Mouse (Mus musculus): ENCODE data around the gene Scpep1. TPM values are rescaled to one million over a fixed set of nuclear protein-coding genes. Genes with fewer than 3 reads are reported as not detected.
A peak's percentile ranks its signal among the peaks of the same experiment; 100 is the strongest.

Scpep1 gene
- polyA plus RNA-seq, 1 experiment, result 28.1 TPM

DNA sequence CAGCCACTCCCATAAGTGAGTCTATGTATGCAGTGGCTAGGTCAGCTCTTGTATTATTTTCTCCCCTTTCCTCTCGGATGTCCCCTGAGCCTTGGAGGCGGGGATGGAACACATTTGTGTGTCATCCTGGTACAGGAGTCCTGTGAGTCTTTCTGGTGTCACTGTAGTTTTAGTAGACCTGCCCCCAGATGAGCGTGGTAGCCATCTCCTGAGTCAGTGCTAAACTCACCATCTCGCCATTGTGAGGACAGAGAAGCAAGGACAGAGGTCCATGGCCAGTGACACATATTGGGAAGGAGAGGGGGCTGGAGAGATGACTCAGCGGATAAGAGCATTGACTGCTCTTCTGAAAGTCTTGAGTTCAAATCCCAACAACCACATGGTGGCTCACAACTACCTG, 21.9 kb upstream of the Scpep1 start:
- DNase-seq, result no peak
- Histone ChIP-seq H3K4me3 (replicated peaks; ENCODE audit: extremely low read depth, low read depth, low read length) (no peak overlapping the region), H3K4me1 (ENCODE audit: control insufficient read depth, insufficient read depth, low read length) (peaks cover 3% of the 10 kb centered on the region; the same call in 1 of the 2 replicates)
- TF ChIP-seq CTCF (IDR thresholded peaks at IDR 0.05; ENCODE audit: insufficient read depth, low read length) (no peak), POLR2A (IDR thresholded peaks at IDR 0.05; ENCODE audit: borderline replicate concordance, extremely low read depth, low read depth, low read length) (no peak)
- WGBS, result 93% methylated on average over 5 of the region's 5 CpGs

DNA sequence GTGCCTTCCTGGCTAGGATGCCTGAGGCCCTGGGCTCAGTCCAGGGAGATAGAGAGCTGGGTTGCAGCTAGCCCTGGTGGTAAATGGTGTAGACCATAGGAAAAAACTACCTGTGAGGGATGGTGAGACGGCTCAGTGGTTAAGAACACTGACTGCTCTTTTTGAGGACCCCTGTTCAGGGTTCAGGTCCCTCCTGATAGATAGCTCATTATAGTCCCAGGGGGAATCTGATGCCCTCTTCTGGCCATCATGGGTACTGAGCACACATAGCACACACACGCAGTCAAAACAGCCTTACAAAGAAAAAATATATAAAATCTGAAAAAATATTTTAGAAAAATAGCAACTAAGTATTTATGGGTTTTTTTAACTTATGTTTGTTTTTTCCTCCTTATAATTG, 21.1 kb upstream of the Scpep1 start:
- DNase-seq, result no peak

DNA sequence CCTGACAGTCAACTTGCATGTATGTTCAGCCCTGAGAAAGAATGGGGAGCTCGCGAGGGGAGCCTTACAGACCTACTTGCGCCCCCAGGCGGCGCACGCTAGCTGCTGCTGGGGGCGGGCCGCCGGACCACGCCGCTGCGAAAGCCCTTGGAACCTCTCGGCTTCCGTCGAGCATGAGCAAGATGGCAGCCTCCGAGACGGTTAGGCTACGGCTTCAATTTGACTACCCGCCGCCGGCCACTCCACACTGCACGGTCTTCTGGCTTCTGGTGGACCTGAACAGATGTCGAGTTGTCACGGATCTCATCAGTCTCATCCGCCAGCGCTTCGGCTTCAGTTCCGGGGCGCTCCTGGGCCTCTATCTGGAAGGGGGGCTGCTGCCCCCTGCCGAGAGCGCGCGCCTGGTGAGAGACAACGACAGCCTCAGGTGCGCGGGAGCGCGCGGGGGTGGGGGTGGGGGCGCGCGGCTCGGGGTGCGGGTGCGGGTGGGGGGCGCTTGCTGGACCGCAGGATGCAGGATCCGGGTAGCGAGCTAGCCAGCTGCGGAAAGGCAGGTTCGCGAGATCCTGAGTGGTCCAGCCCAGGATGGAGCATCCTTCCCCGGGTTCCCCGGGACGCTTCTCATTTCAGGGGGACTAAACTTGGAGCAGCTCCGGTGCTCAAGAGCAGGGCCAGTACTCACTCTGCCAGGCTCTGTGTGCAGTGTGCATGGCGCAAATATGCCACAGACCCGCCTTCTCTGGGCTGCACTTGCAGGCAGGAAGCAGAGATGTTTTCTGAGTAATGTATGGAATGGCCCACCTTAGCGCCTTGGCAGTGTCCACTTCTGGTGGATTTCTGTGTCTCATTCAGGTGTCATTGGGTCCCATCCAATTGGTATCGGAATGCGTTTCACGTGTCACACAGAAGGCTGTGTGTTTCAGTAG, 18.8 kb upstream of the Scpep1 start:
- Histone ChIP-seq H3K4me1 (ENCODE audit: control insufficient read depth, insufficient read depth, low read length) (peaks cover 3% of the 10 kb centered on the region; the same call in 1 of the 2 replicates), H3K4me3 (replicated peaks; ENCODE audit: extremely low read depth, low read depth, low read length) (peak overlapping the region; percentile 79)
- peak; percentile 91 for DNase-seq
- TF ChIP-seq CTCF (IDR thresholded peaks at IDR 0.05; ENCODE audit: insufficient read depth, low read length) (peak; percentile 62), POLR2A (IDR thresholded peaks at IDR 0.05; ENCODE audit: borderline replicate concordance, extremely low read depth, low read depth, low read length) (peak; percentile 60; the same call in 1 of the 2 replicates)
- 2% methylated on average over 62 of the region's 62 CpGs for WGBS

More for the DNA sequence above, 21.1 kb upstream of the Scpep1 start:
- Histone ChIP-seq H3K4me1 (ENCODE audit: control insufficient read depth, insufficient read depth, low read length) (peaks cover 3% of the 10 kb centered on the region; the same call in 1 of the 2 replicates), H3K4me3 (replicated peaks; ENCODE audit: extremely low read depth, low read depth, low read length) (no peak overlapping the region)
- no peak for TF ChIP-seq POLR2A (IDR thresholded peaks at IDR 0.05; ENCODE audit: borderline replicate concordance, extremely low read depth, low read depth, low read length)
- TF ChIP-seq CTCF (IDR thresholded peaks at IDR 0.05; ENCODE audit: insufficient read depth, low read length), result peak; percentile 8; the same call in 1 of the 2 replicates
- WGBS, result 94% methylated on average over 2 of the region's 2 CpGs

DNA sequence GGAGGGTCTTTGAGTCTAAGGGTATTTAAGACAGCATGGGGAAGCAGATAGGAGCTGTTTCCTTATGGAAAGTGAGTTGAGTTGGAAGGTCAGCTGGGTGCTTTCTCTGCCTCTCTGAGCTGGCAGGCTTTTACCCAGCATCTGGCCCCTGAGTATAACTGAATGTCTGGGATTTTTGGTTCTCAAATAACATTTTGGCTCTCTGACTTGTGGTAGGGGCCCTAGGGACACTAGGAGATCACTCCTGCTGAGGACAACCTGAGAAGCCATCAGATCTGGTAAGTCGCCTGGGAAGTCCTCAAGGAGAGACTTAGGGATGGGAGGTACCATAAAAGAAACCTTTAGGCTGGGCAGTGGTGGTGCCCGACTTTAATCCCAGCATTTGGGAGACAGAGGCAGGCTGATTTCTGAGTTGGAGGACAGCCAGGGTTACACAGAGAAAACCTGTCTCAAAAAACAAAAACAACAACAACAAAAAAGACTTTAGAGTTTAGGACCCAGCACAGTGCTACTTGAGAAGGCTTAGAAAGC, 15.0 kb upstream of the Scpep1 start, which contains the start of gene Coil:
Coil (plus strand) TSS at position 51 of the 531 bp plus-strand sequence.
- 30% methylated on average over 2 of the region's 2 CpGs for WGBS
- TF ChIP-seq CTCF (IDR thresholded peaks at IDR 0.05; ENCODE audit: insufficient read depth, low read length) (no peak), POLR2A (IDR thresholded peaks at IDR 0.05; ENCODE audit: borderline replicate concordance, extremely low read depth, low read depth, low read length) (no peak)
- H3K4me3 ChIP-seq (replicated peaks; ENCODE audit: extremely low read depth, low read depth, low read length), result no peak within 1 kb of the TSS
- peak; percentile 23 for DNase-seq
- H3K4me1 ChIP-seq (ENCODE audit: control insufficient read depth, insufficient read depth, low read length), result peaks cover 3% of the 10 kb centered on the region; the same call in 1 of the 2 replicates

DNA sequence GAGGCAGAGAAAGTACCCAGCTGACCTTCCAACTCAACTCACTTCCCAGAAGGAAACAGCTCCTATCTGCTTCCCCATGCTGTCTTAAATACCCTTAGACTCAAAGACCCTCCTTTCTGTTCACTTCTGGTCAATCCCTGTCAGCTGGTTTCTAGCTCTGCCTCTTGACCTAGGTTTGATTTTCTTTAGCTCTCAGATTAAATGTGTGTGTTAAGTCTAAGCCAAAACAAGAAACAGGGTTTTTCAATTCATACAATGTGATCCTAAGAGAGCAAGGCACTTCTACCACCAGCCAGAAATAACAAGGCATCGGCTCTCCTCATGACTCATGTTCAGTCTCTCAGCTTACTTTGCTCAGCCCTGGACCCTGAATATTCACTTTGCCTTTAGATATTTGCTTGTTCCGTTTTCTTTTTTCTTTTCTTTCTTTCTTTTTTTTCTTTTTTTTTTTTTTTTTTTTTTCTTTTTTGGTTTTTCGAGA, 11.7 kb upstream of the Scpep1 start, which contains the start of gene Elobl:
Elobl (minus strand) TSS at position 51 of the 481 bp plus-strand sequence.
- no peak for DNase-seq
- H3K4me1 ChIP-seq (ENCODE audit: control insufficient read depth, insufficient read depth, low read length), result no peaks in the 10 kb centered on the region
- 95% methylated on average over 2 of the region's 3 CpGs for WGBS
- TF ChIP-seq POLR2A (IDR thresholded peaks at IDR 0.05; ENCODE audit: borderline replicate concordance, extremely low read depth, low read depth, low read length) (no peak), CTCF (IDR thresholded peaks at IDR 0.05; ENCODE audit: insufficient read depth, low read length) (no peak)
- H3K4me3 ChIP-seq (replicated peaks; ENCODE audit: extremely low read depth, low read depth, low read length), result no peak within 1 kb of the TSS

DNA sequence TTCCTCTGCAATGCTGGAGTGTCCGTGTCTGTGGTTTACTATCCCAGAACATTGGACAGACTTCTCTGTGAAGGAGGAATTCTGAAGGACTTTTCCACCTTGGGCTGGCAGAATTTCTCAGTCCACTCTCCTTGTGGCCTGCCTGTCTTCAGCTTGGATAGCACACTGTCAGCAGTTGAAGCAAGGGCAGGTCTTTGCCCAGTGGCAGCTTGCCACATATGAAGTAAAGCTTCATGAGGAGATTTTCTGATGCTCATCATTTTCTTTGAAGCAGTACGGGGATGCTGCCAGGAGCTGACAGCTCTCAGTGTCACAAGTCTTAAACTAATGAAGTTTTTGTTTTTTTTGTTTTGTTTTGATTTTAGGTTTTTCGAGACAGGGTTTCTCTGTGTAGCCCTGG, 3.6 kb upstream of the Scpep1 start:
- no peak overlapping the region for H3K4me3 ChIP-seq (replicated peaks; ENCODE audit: extremely low read depth, low read depth, low read length)
- no peak for DNase-seq
- no peaks in the 10 kb centered on the region for H3K4me1 ChIP-seq (ENCODE audit: control insufficient read depth, insufficient read depth, low read length)
- WGBS, result 60% methylated on average over 3 of the region's 3 CpGs
- TF ChIP-seq POLR2A (IDR thresholded peaks at IDR 0.05; ENCODE audit: borderline replicate concordance, extremely low read depth, low read depth, low read length), result no peak
- TF ChIP-seq CTCF (IDR thresholded peaks at IDR 0.05; ENCODE audit: insufficient read depth, low read length), result no peak

DNA sequence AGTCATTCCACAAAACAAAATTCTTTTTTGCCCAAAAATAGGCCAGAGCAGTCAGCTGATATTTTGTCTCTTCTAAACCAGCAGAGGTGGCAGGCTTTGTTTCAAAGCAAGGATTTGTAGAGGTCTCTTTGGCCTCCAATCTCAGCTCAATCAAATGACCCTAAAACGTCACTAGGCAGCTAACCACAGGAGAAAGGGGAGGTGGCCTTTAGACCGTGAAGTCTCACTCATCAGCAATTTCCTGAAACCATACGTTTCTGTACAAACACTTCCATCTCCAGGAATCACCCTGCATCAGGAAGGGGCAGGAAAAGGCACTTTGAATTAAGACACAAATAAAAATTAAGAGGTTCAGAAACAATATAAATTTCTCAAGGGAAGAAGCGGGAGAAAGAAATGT, 462 bp downstream of the Scpep1 start:
- WGBS, result under 1% methylated on average over 4 of the region's 4 CpGs
- DNase-seq, result no peak
- Histone ChIP-seq H3K4me1 (ENCODE audit: control insufficient read depth, insufficient read depth, low read length) (no peaks in the 10 kb centered on the region), H3K4me3 (replicated peaks; ENCODE audit: extremely low read depth, low read depth, low read length) (peak overlapping the region; percentile 37)
- no peak for TF ChIP-seq POLR2A (IDR thresholded peaks at IDR 0.05; ENCODE audit: borderline replicate concordance, extremely low read depth, low read depth, low read length)
- TF ChIP-seq CTCF (IDR thresholded peaks at IDR 0.05; ENCODE audit: insufficient read depth, low read length), result no peak

DNA sequence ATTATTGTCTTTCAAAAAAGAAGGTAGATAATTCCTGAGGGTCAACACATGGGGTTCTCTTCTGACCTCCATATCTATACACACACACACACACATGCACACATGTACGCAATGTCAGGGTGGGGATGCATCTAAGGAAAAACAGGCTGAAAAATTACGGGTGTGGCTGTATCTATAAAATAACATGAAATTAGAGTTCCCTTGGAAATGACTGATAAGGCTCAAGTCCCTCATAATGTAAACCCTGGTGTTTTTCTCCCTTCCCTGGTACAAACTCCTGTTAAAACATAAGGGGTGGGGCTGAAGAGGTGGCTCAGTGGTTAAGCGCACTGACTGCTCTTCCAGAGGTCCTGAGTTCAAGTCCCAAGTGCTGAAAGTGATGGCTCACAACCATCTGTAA, 1.7 kb downstream of the Scpep1 start:
- no peak for DNase-seq
- no peak overlapping the region for H3K4me3 ChIP-seq (replicated peaks; ENCODE audit: extremely low read depth, low read depth, low read length)
- 94% methylated on average over 3 of the region's 3 CpGs for WGBS
- TF ChIP-seq CTCF (IDR thresholded peaks at IDR 0.05; ENCODE audit: insufficient read depth, low read length) (no peak), POLR2A (IDR thresholded peaks at IDR 0.05; ENCODE audit: borderline replicate concordance, extremely low read depth, low read depth, low read length) (no peak)
- H3K4me1 ChIP-seq (ENCODE audit: control insufficient read depth, insufficient read depth, low read length), result no peaks in the 10 kb centered on the region

DNA sequence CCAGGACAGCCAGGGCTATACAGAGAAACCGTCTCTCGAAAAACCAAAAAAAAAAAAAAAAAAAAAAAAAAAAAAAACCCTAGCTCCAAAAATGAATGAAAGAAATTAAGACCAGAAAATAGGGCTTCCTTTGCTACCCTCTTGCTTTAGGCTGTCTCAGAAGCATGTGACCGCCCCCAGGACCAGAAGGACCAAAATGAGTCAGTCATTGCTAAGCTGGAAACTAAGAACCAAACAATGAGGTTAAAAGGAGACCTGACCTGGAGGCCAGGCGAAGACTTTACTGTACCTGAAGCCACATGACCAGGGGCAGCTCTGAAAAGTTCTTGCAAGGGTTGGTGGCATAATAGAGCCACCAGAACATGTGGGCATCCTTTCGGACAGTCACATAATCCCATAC, 3.1 kb downstream of the Scpep1 start:
- no peak for TF ChIP-seq CTCF (IDR thresholded peaks at IDR 0.05; ENCODE audit: insufficient read depth, low read length)
- 92% methylated on average over 5 of the region's 5 CpGs for WGBS
- H3K4me1 ChIP-seq (ENCODE audit: control insufficient read depth, insufficient read depth, low read length), result no peaks in the 10 kb centered on the region
- no peak overlapping the region for H3K4me3 ChIP-seq (replicated peaks; ENCODE audit: extremely low read depth, low read depth, low read length)
- no peak for DNase-seq

All from lung, adult 2 months (tissue).